Mouse (Mus musculus) CH12F3 (cell line): ENCODE data around the gene Col10a1.
"Not testable (repeated sequence)": the region's sequence is repeated elsewhere in the genome, so short reads cannot be mapped to it uniquely, and the experiment has no call there.

Source experiments
- in situ Hi-C: fragments of 300-500 bp; cut with MboI; formaldehyde crosslinking; loops from 2 replicates; pipeline ENCODE4 v1.14.3; 2020; ENCODE audit warnings: low sequenced_read_pairs

Gene Col10a1

DNA sequence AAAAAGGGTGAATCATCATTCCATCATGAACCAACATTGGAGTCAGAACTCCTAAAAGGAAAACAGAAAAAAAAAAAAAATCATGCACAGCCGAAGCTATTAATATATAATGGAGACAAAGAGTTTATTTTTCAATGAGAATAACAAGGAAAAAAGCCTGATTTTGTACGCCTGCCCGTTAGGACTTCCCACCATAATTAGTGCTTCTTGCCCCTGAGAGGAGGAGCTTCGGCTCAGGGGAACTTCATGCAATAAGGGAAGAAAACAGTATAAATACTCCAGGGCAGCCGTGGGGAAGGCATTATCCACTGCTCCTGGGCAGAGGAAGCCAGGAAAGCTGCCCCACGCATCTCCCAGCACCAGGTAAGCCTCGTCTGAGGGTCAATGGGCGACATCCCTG is at the start of gene Col10a1:
Col10a1 (plus strand) TSS at position 301 of the 400 bp plus-strand sequence.
- in situ Hi-C loops, result no loop called here

DNA sequence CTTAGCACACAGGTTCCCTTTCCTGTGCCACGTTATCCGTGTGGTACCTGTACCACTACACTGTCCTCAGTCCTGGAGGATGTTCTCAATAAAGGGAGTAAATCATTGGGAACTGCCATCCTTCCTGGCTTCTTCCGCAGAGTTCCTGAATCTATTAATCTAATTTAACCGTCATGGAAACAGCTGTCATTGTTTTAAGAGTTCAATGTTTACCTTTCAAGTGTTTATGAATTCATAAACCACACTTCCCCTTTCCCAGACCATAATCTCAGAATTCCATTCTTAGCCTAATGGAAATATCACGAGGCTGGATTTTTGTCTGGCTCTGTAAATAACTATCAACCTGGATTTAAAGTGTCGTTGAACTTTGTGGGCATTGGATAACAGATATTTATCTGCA is 48.8 kb upstream of the Col10a1 start:
- in situ Hi-C loops, result no loop called here

DNA sequence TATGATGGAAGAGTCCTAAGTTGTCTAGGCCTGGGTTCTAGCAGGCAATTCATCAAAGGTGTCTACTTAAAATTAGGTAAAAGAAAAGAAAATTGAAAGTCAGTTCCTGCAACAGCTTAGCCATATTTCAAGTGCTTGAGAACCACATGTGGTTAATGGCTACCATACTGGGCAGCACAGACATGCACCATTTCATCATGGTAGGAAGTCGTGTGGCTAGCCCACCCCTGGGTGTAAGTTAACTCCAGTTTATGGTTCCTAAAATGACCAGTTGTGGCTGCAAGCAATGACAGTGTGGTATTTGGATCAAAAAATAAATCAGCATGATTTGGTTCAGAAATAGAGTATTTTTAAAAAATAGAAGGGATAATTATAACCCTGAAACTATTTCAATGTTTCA is 47.9 kb upstream of the Col10a1 start:
- in situ Hi-C loops, result no loop called here

DNA sequence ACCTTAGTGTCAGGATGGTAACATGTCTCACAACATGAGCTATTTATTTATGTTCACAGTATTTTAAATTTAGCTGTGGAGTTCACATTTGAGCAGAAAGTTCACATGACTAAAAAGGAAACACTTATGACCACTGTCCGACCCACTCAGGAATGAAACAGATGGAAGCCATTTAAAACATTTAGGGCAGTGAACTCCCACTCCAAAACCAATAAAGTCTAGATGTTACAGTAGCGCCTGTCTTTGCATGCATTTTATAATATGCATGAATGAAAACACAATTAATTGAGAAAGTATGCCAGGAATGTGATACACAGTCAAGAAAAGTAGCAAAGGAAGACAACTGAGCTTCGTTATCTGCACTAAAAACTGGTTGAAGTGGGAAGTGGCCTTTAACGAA is 37.6 kb upstream of the Col10a1 start:
- in situ Hi-C loops, result no loop called here

DNA sequence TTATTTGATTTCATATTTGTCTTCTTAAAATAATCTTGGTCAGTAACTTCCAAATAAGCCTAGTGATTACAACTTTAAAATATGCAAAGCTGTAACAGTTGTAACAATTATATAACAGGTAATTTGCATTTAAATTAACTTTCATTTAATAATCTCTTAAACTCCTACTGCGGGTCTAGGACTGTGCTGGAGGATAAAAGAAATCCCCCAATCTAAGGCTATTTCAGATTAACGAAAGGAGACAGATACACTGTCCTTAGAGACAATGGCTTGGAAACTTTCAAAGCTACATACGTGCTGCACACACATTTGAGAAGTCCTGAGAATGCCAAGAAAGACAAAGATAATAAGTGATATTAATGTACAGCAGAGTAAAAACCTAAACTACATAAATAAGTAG is 31.5 kb upstream of the Col10a1 start:
- in situ Hi-C loops, result no loop called here

DNA sequence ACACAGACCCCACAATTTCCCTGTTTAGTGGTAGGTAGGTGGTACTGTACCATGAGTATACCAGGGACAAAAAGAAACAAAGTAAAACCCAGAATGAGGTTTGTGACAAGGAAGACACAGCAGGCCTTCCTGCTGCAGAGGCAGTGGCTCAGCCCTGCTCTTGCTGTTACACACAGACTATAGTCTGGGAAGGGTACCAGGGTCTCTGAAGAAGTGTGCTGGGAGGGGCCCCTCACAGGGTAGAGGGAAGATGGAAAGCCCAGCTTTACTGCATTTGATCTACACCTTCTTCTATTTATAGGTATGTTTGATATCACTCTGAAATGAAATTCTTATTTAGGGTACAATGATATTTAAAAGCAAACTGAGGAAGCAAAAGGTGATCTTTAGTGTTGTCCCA is 26.0 kb upstream of the Col10a1 start:
- in situ Hi-C loops, result no loop called here

DNA sequence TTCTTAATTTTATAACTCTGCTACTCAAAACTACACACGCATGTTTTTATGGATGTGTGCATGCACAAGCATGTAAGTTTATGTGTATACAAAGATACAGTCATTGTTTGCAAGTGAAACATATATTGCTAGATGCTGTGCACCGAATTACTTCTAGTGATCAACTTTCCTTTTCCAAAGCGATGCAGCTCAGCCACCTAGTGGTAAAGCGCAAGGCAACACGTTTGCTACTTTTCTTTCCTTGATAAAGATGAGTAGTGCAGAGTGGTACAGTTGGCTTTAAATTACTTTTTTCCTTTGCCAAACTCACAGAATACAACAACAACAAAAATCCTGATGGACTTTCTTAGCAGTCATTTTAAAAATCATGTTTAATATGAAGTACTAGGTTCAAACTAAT is 21.6 kb upstream of the Col10a1 start:
- in situ Hi-C loops, result no loop called here

DNA sequence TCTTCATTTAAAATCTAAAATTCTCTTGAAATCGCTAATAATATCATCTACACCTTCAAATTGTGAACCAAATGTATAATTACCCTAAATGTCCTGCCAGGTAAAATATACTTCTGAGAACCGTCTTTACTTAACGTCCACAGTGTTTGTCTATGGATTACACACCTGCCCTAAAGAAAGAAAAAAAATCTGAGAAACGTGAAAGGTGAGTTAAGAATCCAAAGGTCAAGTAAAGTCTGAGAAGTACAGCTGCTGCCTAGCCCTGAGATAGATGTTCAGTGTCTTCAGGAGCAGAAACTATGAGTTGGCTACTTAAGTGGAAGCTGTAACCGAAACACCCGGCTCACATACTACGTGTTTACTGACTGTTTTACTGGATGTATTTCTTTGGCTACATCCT is 16.4 kb upstream of the Col10a1 start:
- in situ Hi-C loops, result no loop called here

DNA sequence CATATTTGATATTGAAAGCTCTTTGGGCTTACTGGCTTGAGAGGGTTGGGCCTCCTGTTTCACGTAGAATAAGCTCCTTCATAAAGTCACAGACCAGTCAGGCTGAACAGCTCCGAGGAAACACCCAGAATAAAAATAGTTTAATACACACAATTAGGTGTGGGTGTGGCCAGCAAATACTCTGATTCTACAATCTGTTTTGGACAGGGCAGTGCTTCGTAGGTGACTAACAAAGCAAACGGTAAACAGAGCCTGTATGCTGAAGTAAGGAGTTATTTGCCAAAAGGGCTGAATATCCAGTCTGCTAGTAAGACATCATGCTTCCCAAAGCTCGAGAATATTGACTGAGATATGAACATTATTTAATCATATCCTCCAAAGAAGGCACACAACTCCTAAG is 4.1 kb upstream of the Col10a1 start:
- in situ Hi-C loops, result no loop called here

DNA sequence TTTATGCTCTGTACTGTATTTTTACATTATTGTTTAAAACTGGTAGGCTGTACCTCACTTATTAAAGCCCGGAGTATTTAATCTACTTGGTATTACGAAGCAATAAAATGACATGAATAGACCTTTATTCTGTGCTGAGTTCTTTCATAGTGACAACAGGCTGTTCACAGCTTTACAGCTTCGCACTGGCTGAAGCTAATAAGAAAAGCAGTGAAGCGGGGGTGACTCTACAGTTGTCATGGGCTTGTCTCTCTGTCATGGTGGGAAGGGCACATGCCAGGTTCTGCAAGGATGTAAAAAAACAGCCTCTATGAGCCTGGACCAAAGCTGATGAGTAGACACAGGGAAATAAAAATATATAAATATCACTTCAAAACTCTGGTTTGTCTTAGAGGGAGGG is 7.2 kb downstream of the Col10a1 start:
- in situ Hi-C loops, result no loop called here

DNA sequence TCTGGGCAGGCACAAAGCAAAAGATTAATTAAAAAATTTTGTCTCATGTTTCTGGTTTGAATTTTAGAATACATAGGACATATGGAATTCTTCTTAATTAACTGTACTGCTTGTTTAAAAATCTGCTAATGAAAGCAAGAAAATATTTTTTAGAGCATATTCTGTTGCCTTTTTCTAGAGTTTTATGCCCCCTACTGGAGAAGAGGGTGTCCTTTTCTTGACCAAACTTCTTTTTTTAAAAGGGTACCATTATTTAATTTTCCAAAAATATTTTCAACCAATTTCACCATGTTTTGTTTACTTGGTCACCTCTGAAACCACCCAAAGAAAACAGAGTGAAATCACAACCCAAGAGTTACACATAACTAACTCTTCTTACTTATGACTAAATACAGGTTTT is 9.5 kb downstream of the Col10a1 start:
- in situ Hi-C loops, result no loop called here

DNA sequence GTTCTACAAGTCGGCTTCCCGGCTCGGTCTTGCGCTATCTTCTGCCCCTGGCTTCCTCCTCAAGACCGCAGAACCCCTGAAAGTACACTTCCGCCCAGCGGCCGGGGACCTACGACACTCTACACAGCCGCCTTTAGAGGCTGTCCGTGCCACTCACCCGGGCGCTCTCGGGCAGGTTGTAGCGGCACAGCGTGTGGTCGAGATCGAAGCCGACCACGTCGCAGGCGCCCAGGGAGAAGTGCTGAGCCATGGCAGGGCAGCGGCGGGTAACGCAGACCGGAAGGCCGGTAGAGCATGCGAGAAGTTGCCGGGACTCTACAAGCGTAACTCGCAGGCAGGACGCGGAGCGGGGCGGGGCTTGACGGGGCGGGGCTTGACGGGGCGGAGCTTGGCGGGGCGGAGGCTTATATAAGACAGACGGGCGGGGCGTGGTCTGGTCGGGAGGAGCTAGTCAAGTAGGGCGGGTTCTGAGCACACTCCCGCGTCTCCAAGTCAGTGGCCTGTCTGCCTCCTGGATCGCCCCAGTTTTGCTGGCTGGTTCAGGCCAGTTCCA is 28.5 kb downstream of the Col10a1 start, which contains the start of gene Nt5dc1:
Nt5dc1 (minus strand) TSS at position 349 of the 553 bp plus-strand sequence.
- in situ Hi-C loops, result no loop called here

DNA sequence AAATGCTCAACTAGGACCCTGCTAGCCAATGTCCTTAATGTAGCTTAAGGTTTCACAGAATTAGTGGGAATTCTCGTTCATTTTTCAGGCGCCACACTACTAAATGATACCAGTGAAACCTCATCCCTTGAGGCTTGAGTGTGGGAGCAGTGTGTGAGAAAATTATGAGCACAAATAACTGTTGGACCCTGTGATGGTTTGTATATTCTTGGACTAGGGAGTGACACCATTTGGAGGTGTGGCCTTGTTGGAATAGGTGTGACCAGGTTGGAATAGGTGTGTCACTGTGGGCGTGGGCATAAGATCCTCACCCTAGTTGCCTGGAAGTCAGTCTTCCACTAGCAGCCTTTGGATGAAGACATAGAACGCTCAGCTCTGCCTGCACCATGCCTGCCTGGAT is 29.0 kb downstream of the Col10a1 start:
- in situ Hi-C loops, result not testable (repeated sequence)

DNA sequence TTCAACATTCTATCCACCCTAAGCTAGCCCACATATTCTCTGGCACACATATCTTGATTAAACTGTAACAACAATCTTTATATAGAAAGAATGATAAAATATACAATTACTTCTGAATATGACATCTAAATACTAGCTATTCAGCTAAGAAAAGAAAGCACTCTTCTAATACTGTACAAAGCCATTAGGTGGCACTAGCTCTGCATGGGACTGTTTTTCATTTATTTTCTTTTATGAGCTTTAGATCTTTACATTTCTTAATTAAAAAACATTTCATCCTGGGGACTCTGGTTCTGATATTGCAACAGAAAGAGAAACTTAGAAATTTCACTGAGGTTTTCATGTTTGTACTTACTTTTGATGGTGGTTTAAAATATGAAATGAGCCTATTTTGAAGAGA is 42.0 kb downstream of the Col10a1 start:
- in situ Hi-C loops, result no loop called here

DNA sequence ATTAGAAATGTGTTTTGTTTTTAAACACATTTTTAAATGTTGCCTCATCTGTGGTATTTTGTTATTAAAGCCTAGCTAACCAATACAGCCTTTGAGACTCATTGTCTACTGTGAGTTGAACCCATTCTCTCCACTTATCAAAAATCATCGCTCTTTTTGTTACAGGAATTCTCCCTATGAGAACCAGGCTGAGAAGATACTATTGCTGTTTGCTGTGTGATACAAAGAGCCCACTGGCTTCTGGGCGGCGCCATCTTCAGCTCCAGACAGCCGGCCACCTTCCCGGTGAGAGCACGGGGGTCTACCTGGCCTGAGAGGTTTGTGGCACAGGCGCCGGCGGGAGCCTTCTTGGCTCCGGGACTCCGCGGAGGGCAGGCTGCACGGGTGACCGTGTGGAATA is 44.4 kb downstream of the Col10a1 start:
- in situ Hi-C loops, result not testable (repeated sequence)
